Mouse (Mus musculus) retina, postnatal 7 days (tissue): ENCODE data around the gene Cdk5rap3.

Experiments used
- DNase-seq: peaks from one replicate; pipeline ENCODE4 v3.0.0-alpha.2; 2012; ENCODE audit warnings: low read depth, low spot score

The Cdk5rap3 gene

DNA sequence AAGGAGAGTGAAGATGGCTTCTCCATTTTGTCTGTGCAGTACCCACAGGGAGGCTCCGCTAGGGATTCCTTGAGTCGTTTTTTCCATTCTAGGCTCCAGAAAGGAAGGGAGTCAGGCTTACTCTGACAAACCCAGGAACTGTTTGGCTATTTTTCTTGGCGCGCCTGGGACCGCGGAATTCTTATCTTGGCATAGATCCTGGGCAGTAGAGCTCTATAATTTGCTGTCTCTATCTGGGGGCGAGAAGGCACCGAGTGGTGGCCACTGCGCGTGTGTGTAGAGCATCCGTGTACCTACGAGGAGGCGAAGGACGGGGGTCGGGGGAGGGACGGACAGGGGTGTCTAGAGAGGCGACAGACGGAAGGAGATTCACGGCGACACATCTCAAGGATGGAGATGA, 54.9 kb downstream of the Cdk5rap3 start:
- DNase-seq = no peak

DNA sequence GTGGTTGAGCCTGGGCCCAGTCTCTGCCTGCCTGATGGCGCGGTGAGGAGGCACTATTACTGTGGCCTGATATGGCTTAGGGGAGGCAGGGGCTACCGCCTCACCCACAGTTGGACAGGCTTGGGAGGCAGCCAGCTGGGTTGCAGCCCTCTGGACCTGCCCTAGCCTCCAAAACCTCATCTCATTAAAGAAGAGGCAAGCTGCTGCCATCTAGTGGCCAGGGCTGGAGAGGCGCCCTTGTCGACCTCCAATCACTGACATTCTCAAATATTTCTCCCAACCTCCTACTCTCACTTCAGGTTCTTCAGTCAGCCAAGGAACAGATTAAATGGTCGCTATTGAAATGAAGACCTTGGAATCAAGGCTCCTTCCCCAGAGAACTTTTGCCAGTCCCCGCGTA, 55.7 kb downstream of the Cdk5rap3 start:
- no peak for DNase-seq

DNA sequence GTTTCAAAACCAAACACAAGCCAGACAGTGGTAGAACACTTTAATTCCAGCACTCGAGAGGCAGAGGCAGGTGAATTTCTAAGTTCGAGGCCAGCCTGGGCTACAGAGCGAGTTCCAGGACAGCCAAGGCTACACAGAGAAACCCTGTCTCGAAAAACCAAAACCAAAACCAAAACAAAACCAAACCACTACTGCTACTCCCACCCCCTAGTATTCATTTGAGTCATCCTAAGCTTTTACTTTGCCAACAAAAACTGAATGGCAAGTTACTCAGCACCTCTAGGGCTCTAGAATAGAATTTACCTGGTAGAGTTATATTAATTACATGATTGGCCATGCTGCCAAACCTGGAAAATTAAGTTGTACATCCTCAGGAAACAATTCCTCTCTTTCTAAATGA, 56.7 kb downstream of the Cdk5rap3 start:
- DNase-seq = no peak

DNA sequence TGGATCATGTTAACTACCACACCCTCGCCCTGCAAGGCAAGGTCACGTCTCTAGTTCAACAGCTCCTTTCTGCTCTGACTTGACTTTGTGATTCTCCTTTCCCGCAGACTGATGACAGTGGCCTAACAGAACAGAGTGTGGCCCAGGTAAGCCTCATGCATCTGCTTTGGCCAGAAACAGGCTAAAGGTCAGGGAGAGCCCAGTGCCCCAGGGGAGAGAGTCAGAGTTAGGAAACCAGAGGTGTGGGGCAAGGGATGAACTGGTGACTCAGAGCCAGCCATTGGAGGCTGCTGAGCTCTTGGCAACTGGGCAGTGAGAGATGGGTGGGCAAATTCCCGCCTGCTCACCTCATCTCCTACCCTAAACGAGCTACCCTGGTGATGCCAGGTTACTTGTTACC, 58.9 kb downstream of the Cdk5rap3 start:
- DNase-seq = no peak
